9 mouse cellular contexts compared by ENCODE assay signal in the genomic region with DNA sequence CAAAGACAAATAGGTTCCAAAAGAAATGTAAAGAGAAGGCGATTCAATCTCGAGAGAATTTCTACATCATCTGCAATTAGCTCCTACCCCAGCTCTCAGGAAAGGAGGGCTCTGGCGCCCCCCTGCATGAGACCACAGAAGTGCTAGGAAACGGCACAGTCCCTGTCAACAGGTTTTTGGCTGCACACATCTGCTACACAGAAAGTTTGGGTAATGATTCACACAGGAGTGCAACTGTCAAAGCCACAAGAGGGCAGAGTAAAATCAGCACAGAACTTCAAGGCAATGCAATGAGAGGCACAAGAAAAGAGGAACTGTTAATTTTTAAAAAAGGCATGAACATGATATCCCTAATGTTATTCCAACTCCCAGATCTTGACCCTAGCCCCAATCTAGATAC. TPM values are rescaled to one million over a fixed set of nuclear protein-coding genes. Genes with fewer than 3 reads are reported as not detected.
DNase-seq lines count a peak whose midpoint lies in the region; TF ChIP-seq lines count a peak whose summit lies in the region.
"Had no signal": no experiment of that assay in that cellular context is flagged by ENCODE, and none has a peak within 500 bp of the region (broad histone marks: within the 10 kb centered on the region; RNA-seq: fewer than 3 reads in every experiment).

No protein-coding gene starts in this region.

- no peak overlapping the region for H3K27ac ChIP-seq in thymus, adult 2 months (ENCODE audit: control insufficient read depth, insufficient read depth, low read length)
- H3K27ac ChIP-seq: embryonic facial prominence, embryonic 15.5 days had no signal

- no peak for TF ChIP-seq POLR2A in thymus, adult 2 months (IDR thresholded peaks at IDR 0.05; ENCODE audit: control insufficient read depth, extremely low read depth, insufficient read depth, low read length, poor library complexity)

- peak; percentile 29 to 32 for DNase-seq in heart, adult 9 months (ENCODE audit: low spot score in 2 of 2)
- no peak for DNase-seq in heart, adult 8-10 months (ENCODE audit: low spot score)
- DNase-seq in thymus, adult 2 months, result peak; percentile 12
- no peak for DNase-seq in thymus, adult 18-20 months
- DNase-seq in c-Kit-positive CD71-negative TER-119-negative erythroid progenitor cells, embryonic 14.5 days (ENCODE audit: low read depth), result peak; percentile 42
- peak; percentile 44 to 55 for DNase-seq in kidney, postnatal 25 days
- peak; percentile 26 for DNase-seq in thymus, postnatal 14 days
- no peak for DNase-seq in urinary bladder, postnatal 25 days (ENCODE audit: low spot score)

- 44% methylated on average over 4 of the region's 4 CpGs for WGBS in thymus, adult 2 months

- H3K36me3 ChIP-seq in thymus, adult 2 months (ENCODE audit: control insufficient read depth, insufficient read depth, low read length), result peaks cover 6% of the 10 kb centered on the region

- no peaks in the 10 kb centered on the region for H3K4me1 ChIP-seq in thymus, adult 2 months (replicated peaks; ENCODE audit: control insufficient read depth, insufficient read depth, low read length)

- no peaks in the 10 kb centered on the region for H3K27me3 ChIP-seq in thymus, adult 2 months (ENCODE audit: control insufficient read depth, insufficient read depth, low read length)
- H3K27me3 ChIP-seq: embryonic facial prominence, embryonic 15.5 days had no signal

- no peak for TF ChIP-seq CTCF in thymus, adult 2 months (IDR thresholded peaks at IDR 0.05; ENCODE audit: borderline replicate concordance, control insufficient read depth, extremely low read depth, insufficient read depth, low read length, poor library complexity)

- H3K4me3 ChIP-seq in thymus, adult 2 months (ENCODE audit: control insufficient read depth, insufficient read depth, low read length), result no peak overlapping the region
- H3K4me3 ChIP-seq: embryonic facial prominence, embryonic 15.5 days had no signal

RNA-seq across cellular contexts. Expression of a gene that starts 27.8 kb away (rescaled TPM):
- total RNA-seq in heart, adult 8-10 months (2022), result 100 to 1,000 TPM; 221 to 264 (median 236) TPM
- 81.7 and 99.0 TPM in 2 replicates for polyA plus RNA-seq in thymus, adult 2 months (2012; rRNA removed)

Comparison
In these comparisons a context has a peak if more than half of its experiments do, and no peak if none do; other contexts are left out.
1. DNase-seq: peak in heart, adult 9 months (2 of 2), thymus, adult 2 months (single experiment), c-Kit-positive CD71-negative TER-119-negative erythroid progenitor cells, embryonic 14.5 days (single experiment), kidney, postnatal 25 days (2 of 2) and thymus, postnatal 14 days (single experiment); none in heart, adult 8-10 months (single experiment), thymus, adult 18-20 months (0 of 2) and urinary bladder, postnatal 25 days (single experiment).